Mouse (Mus musculus) C2C12 (cell line): Measurements from ENCODE around the gene Ucma. TPM values are rescaled to one million over a fixed set of nuclear protein-coding genes. Genes with fewer than 3 reads are reported as not detected.

Experiments used
- H3K27me3 ChIP-seq: one replicate; pipeline ENCODE4 v1.6.1; 2011; ENCODE audit not compliant: control insufficient read depth, insufficient read depth, insufficient read length
- H3K36me3 ChIP-seq: one replicate; pipeline ENCODE4 v1.6.1; 2011; ENCODE audit not compliant: control insufficient read depth, insufficient read depth
- H3K4me3 ChIP-seq: one replicate; pipeline ENCODE4 v1.5.1; 2011; ENCODE audit warnings: mild to moderate bottlenecking, control low read depth; ENCODE audit not compliant: poor library complexity, insufficient read depth, severe bottlenecking
- H3K79me2 ChIP-seq: one replicate; pipeline ENCODE4 v1.6.1; 2011; ENCODE audit not compliant: control insufficient read depth, insufficient read depth
- H3K79me3 ChIP-seq: one replicate; pipeline ENCODE4 v1.6.1; 2011; ENCODE audit warnings: low read depth, control low read depth
- H3ac ChIP-seq: one replicate; pipeline ENCODE3; 2011; ENCODE audit warnings: low read depth; ENCODE audit not compliant: control insufficient read depth, insufficient read length
- CEBPB ChIP-seq: IDR thresholded peaks from one replicate; pipeline ENCODE4 v1.6.1; 2011; ENCODE audit warnings: low read depth, mild to moderate bottlenecking, control low read depth, moderate library complexity
- CTCF ChIP-seq: IDR thresholded peaks from one replicate; pipeline ENCODE4 v1.5.1; 2011; ENCODE audit not compliant: control insufficient read depth, insufficient read depth, insufficient read length
- FOSL1 ChIP-seq: IDR thresholded peaks from one replicate; pipeline ENCODE4 v1.8.0; 2011; ENCODE audit warnings: mild to moderate bottlenecking, low read length; ENCODE audit not compliant: poor library complexity, insufficient read depth, severe bottlenecking
- MAX ChIP-seq: IDR thresholded peaks from one replicate; pipeline ENCODE4 v1.6.1; 2011; ENCODE audit warnings: mild to moderate bottlenecking, control low read depth
- MYOD1 ChIP-seq: IDR thresholded peaks from one replicate; pipeline ENCODE4 v1.6.1; 2011; ENCODE audit warnings: low read depth; ENCODE audit not compliant: control insufficient read depth, insufficient read length
- MYOG ChIP-seq: IDR thresholded peaks from one replicate; pipeline ENCODE4 v1.6.1; 2011; ENCODE audit not compliant: control insufficient read depth, insufficient read length; ENCODE audit errors: extremely low read depth
- USF1 ChIP-seq: IDR thresholded peaks from one replicate; pipeline ENCODE4 v1.6.1; 2011; ENCODE audit warnings: low read depth, mild to moderate bottlenecking, control low read depth, moderate library complexity
- polyA plus RNA-seq: library from polyadenylated mRNA; unstranded; fragments of >200 nt; fragmentation: generic; extraction: Trizol; gene quantifications from one replicate; pipeline ENCODE4 v1.2.1, GENCODE M21; 2012; ENCODE audit warnings: missing spikeins

Ucma gene
- polyA plus RNA-seq, 1 experiment: 0.07 TPM

GRCm38 (mm10) chr2:4950986-4951385 is 24.9 kb upstream of the Ucma start:
- no peak for TF ChIP-seq FOSL1
- TF ChIP-seq MYOD1: no peak
- TF ChIP-seq CTCF: no peak
- no peak for TF ChIP-seq MAX
- TF ChIP-seq USF1: no peak
- TF ChIP-seq CEBPB: no peak
- no peak for TF ChIP-seq MYOG
- H3K79me3 ChIP-seq: no peaks in the 10 kb centered on the region
- no peaks in the 10 kb centered on the region for H3K27me3 ChIP-seq
- no peak overlapping the region for H3ac ChIP-seq
- no peak overlapping the region for H3K4me3 ChIP-seq
- H3K79me2 ChIP-seq: no peaks in the 10 kb centered on the region
- H3K36me3 ChIP-seq: no peaks in the 10 kb centered on the region

GRCm38 (mm10) chr2:4954216-4954760 is 21.6 kb upstream of the Ucma start:
- H3K79me3 ChIP-seq: no peaks in the 10 kb centered on the region
- H3K36me3 ChIP-seq: no peaks in the 10 kb centered on the region
- H3K4me3 ChIP-seq: no peak overlapping the region
- TF ChIP-seq CTCF (no peak), USF1 (no peak), MYOD1 (no peak), MAX (no peak), FOSL1 (no peak), CEBPB (no peak), MYOG (no peak)
- no peaks in the 10 kb centered on the region for H3K79me2 ChIP-seq
- H3K27me3 ChIP-seq: no peaks in the 10 kb centered on the region
- H3ac ChIP-seq: no peak overlapping the region

- no peak overlapping the region for H3K4me3 ChIP-seq
- H3ac ChIP-seq: no peak overlapping the region
- no peaks in the 10 kb centered on the region for H3K36me3 ChIP-seq
- no peaks in the 10 kb centered on the region for H3K27me3 ChIP-seq
- TF ChIP-seq CEBPB (no peak), CTCF (no peak), USF1 (no peak), MAX (no peak), MYOD1 (no peak), FOSL1 (no peak), MYOG (no peak)
- no peaks in the 10 kb centered on the region for H3K79me2 ChIP-seq
- H3K79me3 ChIP-seq: no peaks in the 10 kb centered on the region
These were observed 17.9 kb upstream of the Ucma start for GRCm38 (mm10) chr2:4958039-4958438.

- Histone ChIP-seq H3ac (no peak overlapping the region), H3K79me2 (no peaks in the 10 kb centered on the region), H3K27me3 (no peaks in the 10 kb centered on the region), H3K4me3 (no peak overlapping the region), H3K36me3 (no peaks in the 10 kb centered on the region), H3K79me3 (no peaks in the 10 kb centered on the region)
- no peak for TF ChIP-seq FOSL1
- TF ChIP-seq MYOG: no peak
- TF ChIP-seq USF1: no peak
- TF ChIP-seq MYOD1: no peak
- TF ChIP-seq CEBPB: no peak
These were observed 8.1 kb upstream of the Ucma start for GRCm38 (mm10) chr2:4967806-4968205.

GRCm38 (mm10) chr2:4969083-4969482 is 6.8 kb upstream of the Ucma start:
- Histone ChIP-seq H3K36me3 (no peaks in the 10 kb centered on the region), H3K4me3 (no peak overlapping the region), H3K79me2 (no peaks in the 10 kb centered on the region), H3K27me3 (no peaks in the 10 kb centered on the region), H3ac (no peak overlapping the region), H3K79me3 (no peaks in the 10 kb centered on the region)
- no peak for TF ChIP-seq MYOD1
- TF ChIP-seq MYOG: no peak
- TF ChIP-seq CTCF: no peak
- TF ChIP-seq CEBPB: no peak
- TF ChIP-seq MAX: no peak
- no peak for TF ChIP-seq FOSL1
- no peak for TF ChIP-seq USF1

- Histone ChIP-seq H3K79me2 (no peaks in the 10 kb centered on the region), H3K27me3 (no peaks in the 10 kb centered on the region), H3ac (no peak overlapping the region), H3K4me3 (no peak overlapping the region), H3K79me3 (no peaks in the 10 kb centered on the region), H3K36me3 (no peaks in the 10 kb centered on the region)
- no peak for TF ChIP-seq CTCF
- TF ChIP-seq FOSL1: no peak
- no peak for TF ChIP-seq MYOG
- no peak for TF ChIP-seq USF1
- no peak for TF ChIP-seq MYOD1
- no peak for TF ChIP-seq CEBPB
These were observed 2.2 kb downstream of the Ucma start for GRCm38 (mm10) chr2:4978091-4978490.
